Mouse (Mus musculus) midbrain, postnatal 0 days (tissue): ENCODE data around the gene Psen1. TPM values are rescaled to one million over a fixed set of nuclear protein-coding genes. Genes with fewer than 3 reads are reported as not detected.

ENCODE experiments used
- ATAC-seq: fragments of 200-750 bp; cut with Nextera tagmentation; 2 replicates; pipeline ENCODE4 v1.8.0; 2017; ENCODE audit warnings: moderate number of reproducible peaks, mild to moderate bottlenecking, moderate TSS enrichment, moderate library complexity; ENCODE audit not compliant: low FRiP score
- DNase-seq: peaks from one replicate; pipeline ENCODE4 v3.0.0-alpha.2; 2015; ENCODE audit warnings: low spot score
- H3K27ac ChIP-seq: fragments of 300-500 bp; sonication (generic); 2 replicates; pipeline ENCODE4 v1.5.1; 2014; ENCODE audit warnings: low read depth, mild to moderate bottlenecking, low read length, mixed read lengths
- H3K27me3 ChIP-seq: fragments of 300-500 bp; sonication (generic); 2 replicates; pipeline ENCODE4 v1.6.1; 2014; ENCODE audit warnings: low read length, control low read depth, mixed read lengths; ENCODE audit not compliant: insufficient read depth
- H3K36me3 ChIP-seq: fragments of 300-500 bp; sonication (generic); 2 replicates; pipeline ENCODE4 v1.6.1; 2014; ENCODE audit warnings: low read length, control low read depth, mixed read lengths; ENCODE audit not compliant: insufficient read depth
- H3K4me1 ChIP-seq: fragments of 300-500 bp; sonication (generic); 2 replicates; pipeline ENCODE4 v1.6.1; 2014; ENCODE audit warnings: mild to moderate bottlenecking, control low read depth, antibody characterized with exemption, low read length, mixed read lengths; ENCODE audit not compliant: insufficient read depth
- H3K4me2 ChIP-seq: fragments of 300-500 bp; sonication (generic); 2 replicates; pipeline ENCODE4 v1.6.1; 2014; ENCODE audit warnings: low read depth, mild to moderate bottlenecking, low read length, mixed read lengths; ENCODE audit not compliant: poor library complexity, severe bottlenecking
- H3K4me3 ChIP-seq: fragments of 300-500 bp; sonication (generic); 2 replicates; pipeline ENCODE4 v1.5.1; 2014; ENCODE audit warnings: low read depth, mild to moderate bottlenecking, low read length, moderate library complexity
- H3K9ac ChIP-seq: fragments of 300-500 bp; sonication (generic); replicated peaks from 2 replicates; pipeline ENCODE4 v1.6.1; 2014; ENCODE audit warnings: mild to moderate bottlenecking, low read length, moderate library complexity, mixed read lengths; ENCODE audit not compliant: poor library complexity, severe bottlenecking
- H3K9me3 ChIP-seq: fragments of 300-500 bp; sonication (generic); 2 replicates; pipeline ENCODE4 v1.6.1; 2016; ENCODE audit warnings: low read length, control low read depth
- CTCF ChIP-seq: IDR thresholded peaks from 2 replicates; pipeline ENCODE4 v1.5.1; 2016; ENCODE audit warnings: antibody characterized with exemption, mild to moderate bottlenecking
- WGBS: fragments of 180-500 bp; shearing (Covaris S2); extraction: QIAGEN DNeasy Blood & Tissue Kit; methylation state at CpG from one replicate; pipeline ENCODE4 v1.1.7; 2014; 5-methylcytosine and 5-hydroxymethylcytosine counted together
- polyA plus RNA-seq: library from polyadenylated mRNA; unstranded; fragments of >200 nt; fragmentation: Nextera tagmentation; extraction: Ambion mirVana; gene quantifications from 2 replicates; pipeline ENCODE4 v1.2.1, GENCODE M21; 2015
- total RNA-seq: library from RNA; depleted of rRNA; stranded (reverse); fragments of >200 nt; gene quantifications from 2 replicates; pipeline ENCODE4 v1.2.3, GENCODE M21; 2014; rRNA removed

The Psen1 gene
- 64.6 and 68.5 TPM in 2 replicates for total RNA-seq
- polyA plus RNA-seq = 57.1 and 58.2 TPM in 2 replicates

- Histone ChIP-seq H3K4me1 (no peaks in the 10 kb centered on the region), H3K9ac (peak within 1 kb of the TSS; percentile 91), H3K9me3 (no peaks in the 10 kb centered on the region), H3K27ac (peak within 1 kb of the TSS; percentile 93), H3K4me3 (peak within 1 kb of the TSS; percentile 97), H3K36me3 (peaks cover 4% of the 10 kb centered on the region; the same call in 1 of the 2 replicates), H3K4me2 (peak within 1 kb of the TSS; percentile 80), H3K27me3 (no peaks in the 10 kb centered on the region)
- ATAC-seq (peak; percentile 98), DNase-seq (peak; percentile 96)
- WGBS = 1% methylated on average over 35 of the region's 38 CpGs
- no peak; the same call in 1 of the 2 replicates for TF ChIP-seq CTCF
Observed at GRCm38 (mm10) chr12:83687934-83688315, at the start of gene Psen1. Psen1 (plus strand) TSS chr12:83688152.

- no peak overlapping the region for H3K4me3 ChIP-seq
- ATAC-seq = no peak
Observed at GRCm38 (mm10) chr12:83641233-83641632, 46.7 kb upstream of the Psen1 start.

GRCm38 (mm10) chr12:83643116-83643515, 44.8 kb upstream of the Psen1 start:
- Histone ChIP-seq H3K9ac (no peak overlapping the region), H3K4me1 (no peaks in the 10 kb centered on the region), H3K4me2 (no peak overlapping the region), H3K36me3 (peaks cover 28% of the 10 kb centered on the region), H3K9me3 (no peaks in the 10 kb centered on the region), H3K27ac (no peak overlapping the region), H3K27me3 (no peaks in the 10 kb centered on the region), H3K4me3 (no peak overlapping the region)
- WGBS = 88% methylated on average over 1 of the region's 1 CpGs
- no peak for TF ChIP-seq CTCF
- ATAC-seq = no peak
- no peak for DNase-seq

More at GRCm38 (mm10) chr12:83641233-83641632, 46.7 kb upstream of the Psen1 start:
- no peak overlapping the region for H3K4me2 ChIP-seq
- no peak overlapping the region for H3K27ac ChIP-seq
- DNase-seq = no peak
- H3K36me3 ChIP-seq = peaks cover 30% of the 10 kb centered on the region
- no peaks in the 10 kb centered on the region for H3K9me3 ChIP-seq
- no peak overlapping the region for H3K9ac ChIP-seq
- TF ChIP-seq CTCF = no peak
- no peaks in the 10 kb centered on the region for H3K4me1 ChIP-seq
- H3K27me3 ChIP-seq = no peaks in the 10 kb centered on the region
- WGBS = 94% methylated on average over 2 of the region's 2 CpGs

- no peak overlapping the region for H3K27ac ChIP-seq
- 96% methylated on average over 3 of the region's 3 CpGs for WGBS
- H3K36me3 ChIP-seq = peaks cover 15% of the 10 kb centered on the region
- H3K9ac ChIP-seq = no peak overlapping the region
- H3K9me3 ChIP-seq = no peaks in the 10 kb centered on the region
- H3K4me1 ChIP-seq = no peaks in the 10 kb centered on the region
- no peaks in the 10 kb centered on the region for H3K27me3 ChIP-seq
- no peak overlapping the region for H3K4me2 ChIP-seq
- DNase-seq (no peak), ATAC-seq (no peak)
- no peak overlapping the region for H3K4me3 ChIP-seq
- TF ChIP-seq CTCF = no peak
Observed at GRCm38 (mm10) chr12:83650346-83650745, 37.6 kb upstream of the Psen1 start.

- Histone ChIP-seq H3K4me3 (no peak overlapping the region), H3K27ac (no peak overlapping the region), H3K4me1 (no peaks in the 10 kb centered on the region), H3K36me3 (peaks cover 13% of the 10 kb centered on the region), H3K27me3 (no peaks in the 10 kb centered on the region), H3K9ac (no peak overlapping the region), H3K4me2 (no peak overlapping the region), H3K9me3 (no peaks in the 10 kb centered on the region)
- DNase-seq (no peak), ATAC-seq (no peak)
- no peak for TF ChIP-seq CTCF
Observed at GRCm38 (mm10) chr12:83651414-83651813, 36.5 kb upstream of the Psen1 start.

- Histone ChIP-seq H3K9ac (no peak overlapping the region), H3K4me2 (no peak overlapping the region), H3K36me3 (peaks cover 13% of the 10 kb centered on the region; the same call in 1 of the 2 replicates), H3K4me3 (no peak overlapping the region), H3K9me3 (no peaks in the 10 kb centered on the region), H3K27ac (no peak overlapping the region), H3K4me1 (no peaks in the 10 kb centered on the region), H3K27me3 (no peaks in the 10 kb centered on the region)
- TF ChIP-seq CTCF = no peak
- DNase-seq (no peak), ATAC-seq (no peak)
- 100% methylated on average over 1 of the region's 1 CpGs for WGBS
Observed at GRCm38 (mm10) chr12:83685466-83685865, 2.5 kb upstream of the Psen1 start.
